Mouse (Mus musculus) lung, adult 2 months (tissue): Measurements from ENCODE around the gene Gm49776. TPM values are rescaled to one million over a fixed set of nuclear protein-coding genes. Genes with fewer than 3 reads are reported as not detected.
A peak's percentile ranks its signal among the peaks of the same experiment; 100 is the strongest.
"Not testable (repeated sequence)": the region's sequence is repeated elsewhere in the genome, so short reads cannot be mapped to it uniquely, and the experiment has no call there.

ENCODE experiments used
- DNase-seq: peaks from one replicate; pipeline ENCODE4 v3.0.0; 2022
- H3K4me1 ChIP-seq: fragments of 200-500 bp; 2 replicates; pipeline ENCODE4 v1.6.1; 2011; ENCODE audit warnings: low read length; ENCODE audit not compliant: control insufficient read depth, insufficient read depth
- H3K4me3 ChIP-seq: fragments of 200-500 bp; replicated peaks from 2 replicates; pipeline ENCODE3; 2011; ENCODE audit warnings: low read depth, mild to moderate bottlenecking, control low read depth, low read length; ENCODE audit errors: extremely low read depth
- CTCF ChIP-seq: fragments of 200-500 bp; IDR thresholded peaks from 2 replicates; pipeline ENCODE4 v1.5.1; 2011; ENCODE audit warnings: mild to moderate bottlenecking, low read length, control low read depth; ENCODE audit not compliant: insufficient read depth
- POLR2A ChIP-seq: fragments of 200-500 bp; IDR thresholded peaks from 2 replicates; pipeline ENCODE4 v1.6.1; 2011; ENCODE audit warnings: low read depth, mild to moderate bottlenecking, control low read depth, low read length, borderline replicate concordance; ENCODE audit errors: extremely low read depth
- WGBS: fragments of 180-500 bp; shearing (Covaris S2); methylation state at CpG from one replicate; pipeline ENCODE4 v1.1.7; 2018; 5-methylcytosine and 5-hydroxymethylcytosine counted together
- polyA plus RNA-seq: library from polyadenylated mRNA; depleted of rRNA; stranded (reverse); fragments of >200 nt; gene quantifications from 2 replicates; pipeline ENCODE4 v1.2.3, GENCODE M21; 2012; rRNA removed

The Gm49776 gene
- polyA plus RNA-seq, 1 experiment: 0.34 TPM

DNA sequence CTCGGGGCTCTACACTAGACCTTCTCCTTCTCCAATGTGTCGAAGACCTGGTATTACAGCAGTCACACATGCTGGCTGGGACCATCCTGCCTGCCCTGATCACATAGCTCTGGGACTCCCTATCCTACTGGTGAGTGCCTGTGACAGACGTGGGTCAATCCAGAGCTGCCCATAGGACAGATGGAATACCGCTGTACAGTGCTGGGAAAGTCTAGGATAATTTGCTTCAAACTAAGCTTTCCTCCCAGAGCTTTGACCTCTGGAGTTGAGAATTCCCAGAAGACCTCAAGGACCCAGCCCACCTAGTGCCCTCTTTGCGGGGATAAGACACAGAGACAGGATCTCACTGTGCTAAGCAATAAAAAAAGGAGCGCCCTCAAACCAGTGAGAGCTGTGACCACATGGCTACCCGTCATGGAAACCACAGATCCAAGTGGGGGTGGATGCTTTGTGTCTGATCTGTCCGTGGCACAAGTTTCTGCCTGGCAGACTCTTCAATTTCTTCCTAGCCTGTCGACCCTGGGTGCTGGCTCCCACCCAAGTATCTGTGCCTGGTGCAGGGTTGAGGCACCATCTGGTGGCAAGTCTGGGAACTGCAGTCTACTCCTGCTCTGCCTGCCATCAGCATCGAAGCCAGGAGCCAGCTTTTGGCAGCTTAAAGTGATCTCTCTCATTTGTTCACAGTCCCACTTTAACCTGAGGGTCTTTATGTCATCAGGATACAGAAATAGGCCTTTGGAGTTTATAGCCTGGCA, 46.5 kb downstream of the Gm49776 start:
- Histone ChIP-seq H3K4me3 (no peak overlapping the region), H3K4me1 (no peaks in the 10 kb centered on the region)
- TF ChIP-seq CTCF (peak; percentile 97), POLR2A (no peak)
- 45% methylated on average over 10 of the region's 10 CpGs for WGBS
- peak; percentile 82 for DNase-seq

DNA sequence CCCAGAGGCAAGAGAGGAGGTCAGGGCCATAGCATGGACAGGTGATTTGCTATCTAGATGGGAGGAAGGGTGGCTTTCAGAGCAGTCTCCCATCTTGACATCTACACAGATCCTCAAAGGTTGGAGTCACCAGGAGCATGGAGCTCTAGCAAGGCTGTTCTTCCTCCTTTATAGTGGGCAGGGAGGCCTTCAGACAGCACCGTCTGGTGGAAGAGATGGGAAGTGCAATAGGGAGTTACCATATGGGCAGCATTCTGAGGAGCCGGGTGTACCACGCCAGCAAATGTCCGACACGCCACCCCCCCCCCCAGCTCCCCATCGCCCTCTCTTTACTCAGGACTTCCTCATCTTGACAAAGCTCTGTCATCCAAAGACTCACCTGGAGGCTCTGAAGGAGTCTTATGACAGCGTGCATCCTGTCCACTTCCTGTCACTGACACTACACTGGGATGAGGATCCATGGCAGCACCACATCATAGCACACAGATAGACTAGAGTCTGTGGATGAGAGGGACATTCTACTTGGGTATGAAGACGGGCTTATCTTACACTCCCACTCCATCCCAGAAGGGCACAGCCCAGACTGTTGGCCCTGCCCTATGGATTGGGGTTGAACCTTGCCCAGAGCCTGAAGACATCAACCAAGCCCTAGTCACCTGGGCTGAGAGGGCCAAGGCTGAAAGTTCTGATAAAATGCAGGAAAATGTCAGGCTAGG, 47.3 kb downstream of the Gm49776 start:
- TF ChIP-seq POLR2A (no peak), CTCF (peak; percentile 82)
- no peaks in the 10 kb centered on the region for H3K4me1 ChIP-seq
- H3K4me3 ChIP-seq: no peak overlapping the region
- DNase-seq: peak; percentile 55
- WGBS: 15% methylated on average over 8 of the region's 8 CpGs

DNA sequence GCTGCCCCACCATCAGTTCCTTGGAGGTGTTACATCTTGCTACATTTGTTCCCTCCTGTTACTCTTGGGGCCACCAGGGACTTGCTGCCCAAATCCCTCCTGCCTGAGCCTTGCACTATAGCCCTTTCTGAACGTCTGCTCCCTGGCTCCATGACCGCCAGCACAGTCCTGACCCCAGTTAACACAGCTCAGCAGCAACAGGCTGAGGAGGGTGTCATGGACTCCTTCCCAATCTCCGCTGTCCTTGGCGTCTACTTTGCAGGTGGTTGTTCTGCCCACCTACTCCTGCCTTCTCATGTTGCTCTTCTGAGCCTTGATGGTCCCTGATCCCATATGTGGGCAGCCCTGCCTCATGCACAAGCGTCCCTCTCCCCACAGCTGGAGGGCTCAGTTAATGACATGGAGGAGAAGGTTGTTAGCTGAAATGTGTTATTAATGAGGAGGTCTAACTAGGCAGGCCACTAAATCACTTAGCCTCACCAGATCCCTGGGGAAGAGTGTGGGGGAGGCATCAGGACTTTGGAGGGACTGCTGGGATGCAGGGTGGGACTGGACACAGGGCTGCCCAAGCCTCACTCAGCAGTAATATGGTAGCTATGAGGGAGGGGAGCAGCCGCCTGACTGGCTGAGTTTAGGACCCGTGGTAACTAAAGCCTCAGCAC, 54.6 kb downstream of the Gm49776 start:
- Histone ChIP-seq H3K4me1 (no peaks in the 10 kb centered on the region), H3K4me3 (no peak overlapping the region)
- WGBS: 59% methylated on average over 7 of the region's 7 CpGs
- DNase-seq: no peak
- no peak for TF ChIP-seq CTCF
- TF ChIP-seq POLR2A: no peak

DNA sequence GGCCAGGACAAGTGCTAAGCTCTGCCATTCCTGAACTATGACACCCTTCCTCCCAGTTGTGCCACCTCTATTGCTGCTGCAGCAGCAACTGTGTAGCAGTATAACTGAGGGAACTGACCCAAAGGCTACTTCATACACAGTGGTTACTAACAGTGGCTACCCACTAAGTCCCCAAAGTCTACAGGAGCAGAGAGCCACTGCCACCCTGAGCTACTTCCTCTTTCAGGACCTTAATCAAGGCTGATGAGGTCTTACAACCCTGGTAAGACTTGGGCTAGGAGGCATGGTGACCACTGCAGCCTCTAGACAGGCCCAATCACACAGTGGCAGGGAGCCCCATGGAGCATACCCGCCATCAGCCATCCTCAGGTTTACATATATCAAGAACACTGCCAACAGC, 56.1 kb downstream of the Gm49776 start:
- TF ChIP-seq CTCF (no peak), POLR2A (no peak)
- DNase-seq: no peak
- Histone ChIP-seq H3K4me3 (no peak overlapping the region), H3K4me1 (no peaks in the 10 kb centered on the region)
- WGBS: 82% methylated on average over 1 of the region's 1 CpGs

DNA sequence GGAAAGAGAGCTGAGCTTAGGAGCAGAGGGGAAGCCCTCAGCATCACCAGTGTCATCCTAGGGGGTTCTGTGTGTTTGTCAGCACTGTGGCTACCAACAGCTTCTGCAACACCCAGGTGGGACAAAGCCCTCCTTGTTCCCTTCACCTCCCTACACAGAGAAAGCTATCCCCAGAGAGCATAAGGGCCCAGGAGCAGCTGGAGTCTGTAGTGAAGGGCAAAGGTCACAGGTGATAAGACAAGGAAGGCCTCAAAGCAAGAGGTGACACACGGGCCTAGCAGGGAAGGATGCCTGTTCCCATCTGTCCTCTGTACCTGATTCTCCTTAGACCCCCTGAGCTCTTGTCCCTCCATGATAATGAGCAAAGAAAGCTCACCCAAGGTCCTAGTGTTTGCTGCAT, 56.5 kb downstream of the Gm49776 start:
- TF ChIP-seq CTCF: no peak
- no peak for TF ChIP-seq POLR2A
- no peak overlapping the region for H3K4me3 ChIP-seq
- no peak for DNase-seq
- 40% methylated on average over 1 of the region's 1 CpGs for WGBS
- H3K4me1 ChIP-seq: no peaks in the 10 kb centered on the region

DNA sequence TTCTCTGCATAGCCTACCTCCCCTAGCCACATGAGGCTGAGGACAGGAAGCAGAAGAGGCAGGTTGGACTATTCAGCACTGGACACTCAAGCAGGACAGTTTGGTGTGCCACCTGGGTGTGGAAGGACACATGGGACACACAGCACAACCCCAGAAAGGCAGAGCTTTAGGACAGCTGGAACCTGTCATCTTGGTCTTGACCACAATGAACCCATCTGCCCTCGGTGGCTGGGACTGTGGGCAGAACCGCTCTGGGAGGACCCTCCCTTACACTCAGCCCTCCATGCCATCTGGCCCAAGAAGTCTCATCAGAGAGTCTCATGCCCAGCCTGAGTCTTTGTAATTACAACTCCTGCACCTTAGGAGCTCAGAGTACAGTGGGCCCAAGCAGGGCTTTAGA, 58.1 kb downstream of the Gm49776 start:
- H3K4me1 ChIP-seq: no peaks in the 10 kb centered on the region
- no peak for TF ChIP-seq CTCF
- TF ChIP-seq POLR2A: no peak
- DNase-seq: no peak
- 54% methylated on average over 2 of the region's 2 CpGs for WGBS
- H3K4me3 ChIP-seq: no peak overlapping the region

DNA sequence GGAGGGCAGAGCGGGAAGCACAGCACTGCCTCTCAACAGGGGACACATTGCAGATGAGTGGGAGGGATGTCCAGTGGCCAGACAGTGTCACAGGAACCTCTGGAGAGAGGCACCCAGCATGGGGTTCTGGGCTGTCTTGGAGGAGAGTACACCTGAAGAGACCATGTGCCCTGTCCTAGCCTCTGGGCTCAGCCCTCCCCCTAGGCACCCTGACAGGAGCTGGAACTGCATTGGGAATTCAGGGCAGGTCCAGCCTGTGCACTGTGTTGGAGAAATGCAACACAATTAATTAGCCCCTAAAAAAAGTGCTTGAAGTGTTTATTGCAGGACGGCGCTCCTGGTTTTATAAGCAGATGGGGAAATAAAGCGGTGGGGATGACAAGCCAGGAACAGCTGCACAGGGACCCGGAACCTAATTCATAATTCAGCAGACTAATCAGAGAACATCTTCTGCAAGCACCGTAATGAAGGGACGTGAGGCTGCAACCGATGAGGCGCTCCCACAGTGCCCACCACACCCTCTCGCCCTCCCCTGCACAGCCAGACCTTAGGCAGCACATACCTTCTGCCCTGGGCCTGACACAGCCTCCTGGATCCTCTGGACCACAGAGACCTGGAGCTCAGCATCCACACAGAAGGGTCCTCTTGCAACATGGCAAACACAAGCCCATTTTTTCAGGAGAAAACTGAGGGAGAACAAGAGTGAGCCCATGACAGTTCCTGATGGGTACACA, 59.6 kb downstream of the Gm49776 start:
- DNase-seq: no peak
- 80% methylated on average over 10 of the region's 10 CpGs for WGBS
- H3K4me3 ChIP-seq: no peak overlapping the region
- H3K4me1 ChIP-seq: no peaks in the 10 kb centered on the region
- no peak for TF ChIP-seq CTCF
- TF ChIP-seq POLR2A: no peak

DNA sequence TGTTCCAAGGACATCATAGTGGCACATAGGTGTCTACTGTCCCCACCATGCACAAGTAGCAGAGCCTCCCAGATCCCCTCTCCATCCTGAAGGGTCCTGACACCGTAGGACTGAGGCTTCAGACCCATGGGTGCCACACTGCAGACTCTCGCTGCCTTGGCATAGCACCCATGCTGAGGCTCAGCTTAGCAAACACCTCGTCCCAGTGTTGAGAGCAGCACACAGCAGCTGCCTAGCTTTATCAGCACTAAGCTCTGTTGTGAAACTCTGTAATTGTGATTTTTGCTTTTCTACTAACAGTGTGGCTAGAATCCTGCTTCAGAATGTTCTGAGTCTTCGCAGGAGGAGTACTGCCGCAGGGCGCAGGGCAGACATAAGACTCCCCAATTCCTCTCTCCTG, 60.2 kb downstream of the Gm49776 start:
- Histone ChIP-seq H3K4me1 (no peaks in the 10 kb centered on the region), H3K4me3 (no peak overlapping the region)
- DNase-seq: no peak
- no peak for TF ChIP-seq POLR2A
- 76% methylated on average over 6 of the region's 6 CpGs for WGBS

DNA sequence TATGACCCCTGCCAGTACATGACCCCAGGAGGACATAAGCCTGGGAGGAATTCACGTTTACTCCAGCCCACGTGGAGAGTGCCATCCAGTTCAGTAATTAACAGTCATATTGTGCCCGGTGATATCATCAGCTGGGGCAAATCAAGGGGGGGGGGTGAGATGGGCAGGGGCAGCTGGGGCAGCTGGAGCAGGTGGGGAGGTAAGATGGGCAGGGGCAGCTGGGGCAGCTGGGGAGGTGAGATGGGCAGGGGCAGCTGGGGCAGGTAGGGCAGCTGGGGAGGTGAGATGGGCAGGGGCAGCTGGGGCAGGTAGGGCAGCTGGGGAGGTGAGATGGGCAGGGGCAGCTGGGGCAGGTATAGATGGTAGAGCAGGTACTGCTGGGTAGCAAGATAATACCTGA, 62.6 kb downstream of the Gm49776 start:
- not testable (repeated sequence) for DNase-seq, H3K4me3 ChIP-seq, H3K4me1 ChIP-seq
- 55% methylated on average over 3 of the region's 3 CpGs for WGBS

Other genes starting within 250 kb of the Gm49776 start
- 54.6 and 59.2 TPM in 2 replicates for gene Dgcr6, start 205.5 kb downstream of the Gm49776 start, polyA plus RNA-seq
- gene Prodh, start 168.1 kb downstream of the Gm49776 start, polyA plus RNA-seq: 49.3 and 56.7 TPM in 2 replicates
- 1.1 and 1.4 TPM in 2 replicates for gene Rtn4r, start 130.7 kb downstream of the Gm49776 start, polyA plus RNA-seq
- not detected in 2 replicates for gene Ccdc188, start 40.4 kb downstream of the Gm49776 start, polyA plus RNA-seq
- 98.7 and 124 TPM in 2 replicates for gene Zdhhc8, start 23.2 kb downstream of the Gm49776 start, polyA plus RNA-seq
- 41.9 and 55.2 TPM in 2 replicates for gene Trmt2a, start 9.6 kb downstream of the Gm49776 start, polyA plus RNA-seq
- gene Ranbp1, start 9.6 kb downstream of the Gm49776 start, polyA plus RNA-seq: 31.5 and 34.8 TPM in 2 replicates
- 16.0 and 22.3 TPM in 2 replicates for gene Dgcr8, start 30.9 kb upstream of the Gm49776 start, polyA plus RNA-seq
- 35.1 and 36.1 TPM in 2 replicates for gene Tango2, start 89.8 kb upstream of the Gm49776 start, polyA plus RNA-seq
- 49.9 and 53.7 TPM in 2 replicates for gene Arvcf, start 89.9 kb upstream of the Gm49776 start, polyA plus RNA-seq
- gene Txnrd2, start 168.1 kb upstream of the Gm49776 start, polyA plus RNA-seq: 11.7 and 19.4 TPM in 2 replicates
- gene Comt, start 168.5 kb upstream of the Gm49776 start, polyA plus RNA-seq: 159 and 171 TPM in 2 replicates
- 9.4 and 11.3 TPM in 2 replicates for gene Gnb1l, start 240.4 kb upstream of the Gm49776 start, polyA plus RNA-seq
- 5.9 and 6.5 TPM in 2 replicates for gene Rtl10, start 240.6 kb upstream of the Gm49776 start, polyA plus RNA-seq